Mouse (Mus musculus): ENCODE data around the gene Mindy3.
A peak's percentile ranks its signal among the peaks of the same experiment; 100 is the strongest.
"Not testable (repeated sequence)": the region's sequence is repeated elsewhere in the genome, so short reads cannot be mapped to it uniquely, and the experiment has no call there.

Gene Mindy3

GRCm38 (mm10) chr2:12419262-12419655, at the start of gene Mindy3:
Gene Mindy3, minus strand, starts transcription at chr2:12419470.
- peak; percentile 88 for DNase-seq (ENCODE audit: low spot score)

- DNase-seq (ENCODE audit: low spot score), result no peak
These were observed 40.5 kb upstream of the Mindy3 start for GRCm38 (mm10) chr2:12459732-12460131.

- DNase-seq (ENCODE audit: low spot score), result no peak
These were observed 30.8 kb upstream of the Mindy3 start for GRCm38 (mm10) chr2:12450108-12450507.

DNA sequence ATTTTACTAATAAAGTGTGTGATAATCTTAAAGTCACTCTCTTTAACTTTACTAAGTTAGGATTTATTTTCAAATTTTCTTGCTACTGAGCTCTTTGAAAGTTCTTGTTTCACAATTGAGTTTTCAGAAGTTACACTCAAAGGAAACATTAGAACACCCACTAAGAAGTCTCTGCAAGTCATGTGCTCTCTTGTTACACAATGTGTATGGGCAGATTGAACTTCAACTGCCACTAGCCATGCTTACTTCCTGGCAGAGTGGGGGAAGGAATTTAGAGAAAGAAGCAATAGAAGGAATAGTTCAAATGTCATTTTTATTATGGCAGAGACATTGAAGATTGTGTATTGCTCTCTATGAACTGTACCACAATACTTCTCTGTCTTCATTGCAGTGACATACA, 20.9 kb upstream of the Mindy3 start:
- no peak for DNase-seq (ENCODE audit: low spot score)

DNA sequence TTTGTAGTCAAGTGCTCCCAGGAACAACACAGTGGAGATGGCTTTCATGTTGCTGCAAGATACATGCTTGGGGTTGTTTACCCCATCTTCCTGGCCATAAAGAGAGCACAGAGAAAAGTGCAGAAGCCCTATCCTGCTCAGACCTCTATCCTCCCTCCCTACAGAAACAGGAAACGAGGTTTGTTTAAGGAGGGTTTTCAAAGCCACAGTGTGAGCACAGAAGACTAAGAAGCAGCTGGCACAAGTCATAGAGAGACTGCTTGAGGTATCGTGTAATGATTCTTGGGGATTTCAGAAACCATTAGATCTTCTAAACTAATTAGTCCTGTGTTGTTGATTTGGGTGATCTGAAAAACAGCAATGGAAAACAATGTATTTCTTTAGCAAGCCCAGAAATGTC, 20.3 kb upstream of the Mindy3 start:
- DNase-seq (ENCODE audit: low spot score), result no peak

- no peak for DNase-seq (ENCODE audit: low spot score)
These were observed 18.9 kb upstream of the Mindy3 start for GRCm38 (mm10) chr2:12438181-12438580.

- DNase-seq (ENCODE audit: low spot score), result no peak
These were observed 12.8 kb upstream of the Mindy3 start for GRCm38 (mm10) chr2:12432055-12432454.

DNA sequence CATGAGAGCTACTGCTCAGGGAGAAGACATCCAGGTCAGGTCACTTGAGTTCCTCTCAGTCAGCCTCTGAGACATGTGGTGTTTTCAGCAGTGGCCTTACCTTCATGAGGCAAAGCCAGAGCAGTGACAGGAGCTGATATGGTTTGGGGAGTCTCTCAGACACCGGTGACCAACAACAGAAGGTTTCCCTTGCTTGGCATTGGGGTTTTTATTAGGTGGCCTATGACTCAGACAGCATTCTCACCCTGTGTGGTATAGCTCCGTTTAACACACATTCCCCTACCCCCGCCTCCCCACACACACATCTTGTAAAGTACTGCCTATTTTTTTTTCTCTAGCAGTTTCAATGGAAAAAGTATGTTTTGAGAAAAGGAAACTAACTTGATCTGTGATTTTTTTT, 5.1 kb upstream of the Mindy3 start:
- no peak for DNase-seq (ENCODE audit: low spot score)

DNA sequence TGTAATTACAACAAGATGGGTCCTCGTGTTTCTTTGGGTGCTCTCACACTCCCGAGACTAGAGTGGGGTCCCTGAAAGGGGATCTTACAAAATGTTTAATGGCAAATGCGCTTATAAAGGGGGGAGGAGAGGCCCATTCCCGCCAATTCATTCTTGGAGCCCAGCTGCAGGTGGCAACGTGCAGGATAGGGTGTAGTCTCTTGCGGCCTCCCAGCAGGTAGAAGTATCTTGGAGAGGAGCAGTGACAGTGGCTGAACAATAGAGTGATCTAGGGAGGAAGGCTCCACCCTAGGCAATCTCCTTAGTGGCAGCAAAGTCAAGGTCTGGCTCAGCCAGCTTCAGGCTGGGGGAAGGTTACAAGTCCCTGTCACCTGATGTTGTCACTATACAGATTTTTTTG, 4.2 kb upstream of the Mindy3 start:
- DNase-seq (ENCODE audit: low spot score), result not testable (repeated sequence)

DNA sequence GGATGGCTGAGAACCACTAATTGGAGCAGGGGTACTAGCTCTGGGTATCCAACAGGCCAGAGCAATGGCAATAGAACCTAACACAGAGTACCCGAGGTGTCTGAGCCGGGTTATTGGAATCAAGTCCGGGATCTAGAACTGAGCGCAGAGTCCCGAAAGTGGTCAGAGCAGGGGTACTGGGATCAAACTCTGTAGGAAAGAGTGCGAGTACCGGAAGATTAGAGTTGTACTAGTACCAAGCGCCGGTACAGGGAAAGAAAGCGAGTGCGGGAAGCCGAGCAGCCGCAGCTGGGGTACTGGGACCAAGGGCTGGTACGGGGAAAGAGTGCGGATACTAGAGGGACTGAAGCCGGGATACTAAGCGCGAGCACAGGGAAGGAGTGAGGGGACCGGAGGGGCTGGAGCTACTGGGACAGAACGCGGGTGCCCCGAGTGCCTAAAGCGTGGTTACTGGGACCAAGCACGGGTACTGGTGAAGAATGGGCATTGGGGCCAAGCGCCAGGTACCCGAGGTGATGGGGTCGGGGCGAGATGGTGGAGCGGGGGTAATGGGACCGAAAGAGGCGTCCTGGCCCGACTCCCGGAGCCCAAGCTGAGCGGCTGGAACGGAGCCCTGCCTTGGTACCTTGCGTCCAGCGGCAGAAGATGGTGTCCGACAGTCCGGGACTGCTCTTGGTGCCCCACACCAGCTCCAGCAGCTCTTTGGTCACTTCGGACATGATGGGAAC, 572 bp downstream of the Mindy3 start:
- DNase-seq (ENCODE audit: low spot score), result no peak

- no peak for DNase-seq (ENCODE audit: low spot score)
These were observed 1.1 kb downstream of the Mindy3 start for GRCm38 (mm10) chr2:12418121-12418520.

GRCm38 (mm10) chr2:12412309-12412708, 7.0 kb downstream of the Mindy3 start:
- no peak for DNase-seq (ENCODE audit: low spot score)

DNA sequence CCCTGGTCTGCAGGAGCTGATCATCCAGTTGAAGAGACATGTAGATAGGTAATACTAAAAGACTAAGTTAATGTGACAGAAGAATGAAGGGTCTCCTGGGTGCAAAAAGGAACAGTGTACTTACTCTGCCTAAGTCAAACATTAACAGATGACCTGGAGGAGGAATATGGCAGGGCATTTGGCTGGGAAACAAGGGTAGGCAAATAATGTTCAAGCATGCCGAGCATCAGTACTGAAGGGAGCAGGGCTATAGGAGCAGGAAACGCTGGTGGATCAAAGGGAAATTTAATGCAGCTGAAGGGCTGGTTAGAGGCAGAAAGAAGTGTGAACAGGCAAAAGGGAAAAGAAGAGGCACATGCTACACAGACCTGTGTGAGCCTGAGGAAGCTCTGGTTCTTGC, 8.1 kb downstream of the Mindy3 start:
- DNase-seq (ENCODE audit: low spot score), result no peak

DNA sequence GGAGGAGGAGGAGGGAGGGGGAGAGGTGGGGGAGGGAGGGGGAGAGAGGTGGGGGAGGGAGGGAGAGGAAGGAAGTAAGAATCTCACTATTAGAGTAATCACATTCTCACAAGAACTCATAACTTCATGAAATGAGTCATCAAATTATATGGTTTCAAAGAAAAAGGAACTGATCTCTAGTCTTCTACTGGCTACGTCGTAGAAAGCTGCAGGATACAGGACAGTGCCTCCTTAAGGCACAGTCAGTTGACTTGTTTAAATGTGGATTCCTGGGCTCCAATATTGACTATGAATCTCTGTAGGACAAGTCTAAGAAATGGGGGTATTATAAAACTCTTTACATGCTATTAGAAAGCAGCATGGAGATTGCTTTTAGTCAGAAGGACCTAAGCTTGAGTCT, 12.5 kb downstream of the Mindy3 start:
- DNase-seq (ENCODE audit: low spot score), result no peak

GRCm38 (mm10) chr2:12402469-12402868, 16.8 kb downstream of the Mindy3 start:
- DNase-seq (ENCODE audit: low spot score), result no peak

DNA sequence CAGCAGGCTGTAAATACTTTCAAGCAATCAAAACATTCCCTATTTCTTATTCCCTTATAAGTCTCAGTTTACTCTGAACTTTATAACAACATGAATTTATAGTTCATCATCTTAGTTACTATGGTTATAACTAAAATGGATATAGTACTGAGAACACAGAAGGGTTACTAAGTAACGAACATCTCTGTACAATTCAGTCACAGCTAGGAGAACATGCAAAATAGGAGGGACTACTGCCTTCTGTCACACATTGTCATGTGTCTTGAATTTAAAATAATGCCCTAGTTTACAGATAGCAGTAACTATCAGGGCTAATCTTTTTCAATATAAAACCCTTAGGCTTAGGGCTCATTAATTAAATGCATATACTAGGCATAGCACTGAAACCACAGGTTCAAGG, 18.1 kb downstream of the Mindy3 start:
- DNase-seq (ENCODE audit: low spot score), result no peak

DNA sequence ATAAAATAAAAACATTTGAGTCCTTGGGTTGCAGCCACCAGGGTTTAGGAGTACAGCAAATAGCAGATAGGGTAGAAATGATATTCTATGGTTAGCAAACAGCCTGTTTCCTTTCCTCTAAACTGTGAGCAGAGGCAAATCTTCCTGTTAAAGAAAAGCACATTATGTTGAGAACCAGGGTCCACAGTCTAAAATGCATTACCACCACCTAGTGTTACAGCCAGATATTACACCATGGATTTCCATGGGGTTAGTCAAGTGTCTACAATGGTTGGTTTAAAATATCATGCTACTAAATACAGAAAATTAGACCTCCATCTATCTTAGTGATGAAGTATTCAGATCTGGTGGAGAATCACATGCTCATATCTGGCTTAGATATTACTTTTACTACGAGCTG, 30.2 kb downstream of the Mindy3 start:
- DNase-seq (ENCODE audit: low spot score), result no peak

- DNase-seq (ENCODE audit: low spot score), result no peak
These were observed 30.7 kb downstream of the Mindy3 start for GRCm38 (mm10) chr2:12388569-12388968.

DNA sequence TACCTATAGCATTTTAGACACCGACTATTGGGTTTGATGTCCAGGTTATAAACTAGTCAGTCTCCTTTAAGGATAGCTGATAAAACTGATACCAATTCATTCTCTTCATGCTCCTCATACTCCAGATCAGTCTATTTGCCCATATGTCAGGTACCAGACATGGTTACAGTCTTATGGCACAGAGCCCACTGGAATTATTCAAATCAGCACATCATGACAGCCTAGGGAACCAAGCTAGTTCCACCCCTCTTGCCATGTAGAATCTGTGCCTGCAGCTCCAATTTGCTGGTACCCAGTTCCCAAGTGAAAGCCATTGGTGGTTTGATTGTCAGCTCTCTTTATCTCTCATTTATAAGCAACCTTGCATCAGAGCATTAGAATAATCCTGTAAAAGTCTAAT, 34.9 kb downstream of the Mindy3 start:
- no peak for DNase-seq (ENCODE audit: low spot score)

DNA sequence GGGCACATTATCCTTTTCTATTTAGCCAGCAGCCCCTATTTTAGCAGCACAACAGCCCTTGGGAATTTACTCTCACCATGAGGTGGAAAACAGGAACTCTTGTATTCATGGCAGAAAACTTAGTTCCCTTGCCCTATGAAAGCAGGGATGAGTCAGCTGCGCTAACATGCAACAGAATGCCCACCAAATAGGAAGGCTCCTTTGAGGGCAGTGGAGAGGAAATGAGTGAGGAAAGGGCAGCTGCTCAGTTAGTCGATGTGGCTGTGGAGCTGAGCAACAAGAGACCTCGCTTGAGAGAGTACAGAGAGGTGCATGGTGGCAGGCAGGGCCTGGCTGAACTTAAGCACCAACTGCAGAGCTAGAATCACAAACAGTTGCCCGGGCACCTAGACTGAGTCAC, 36.6 kb downstream of the Mindy3 start:
- DNase-seq (ENCODE audit: low spot score), result no peak

DNA sequence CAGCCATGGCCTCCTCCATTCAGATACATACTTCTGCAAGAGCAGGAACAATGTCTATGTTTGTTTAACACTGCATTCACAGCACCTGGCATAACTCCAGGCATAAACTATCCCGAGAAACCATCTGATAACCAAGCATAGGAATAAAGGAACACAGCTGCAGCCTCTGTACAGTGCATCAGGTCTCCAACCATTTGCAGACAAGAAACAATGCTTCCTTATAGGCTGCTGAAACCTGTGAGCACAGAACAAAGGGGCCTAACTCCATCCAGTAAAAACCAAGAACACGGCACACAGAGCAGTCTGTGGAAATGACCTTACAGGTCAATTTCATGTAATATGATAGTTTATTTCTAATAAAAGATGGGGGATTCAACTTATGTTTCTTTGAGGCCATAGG, 39.0 kb downstream of the Mindy3 start:
- DNase-seq (ENCODE audit: low spot score), result no peak

DNA sequence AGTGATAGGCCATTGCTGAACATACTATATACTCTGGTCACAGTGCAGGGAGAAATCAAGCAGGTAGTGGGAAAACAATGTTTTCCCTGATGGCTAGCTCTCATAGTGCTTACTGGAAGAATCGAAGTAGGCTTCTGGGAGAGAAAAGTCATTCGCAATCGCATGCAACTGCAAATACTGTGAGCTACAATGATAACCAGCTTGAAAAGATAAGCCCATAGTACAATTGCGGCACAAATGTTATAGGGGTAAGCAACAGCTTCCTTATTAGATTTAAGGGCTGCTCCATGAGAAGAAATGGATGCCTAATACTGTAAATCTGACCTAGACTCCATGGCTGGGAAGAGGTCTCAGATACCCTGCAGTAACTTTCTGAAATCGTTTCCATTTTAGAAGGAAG, 40.7 kb downstream of the Mindy3 start:
- no peak for DNase-seq (ENCODE audit: low spot score)

DNA sequence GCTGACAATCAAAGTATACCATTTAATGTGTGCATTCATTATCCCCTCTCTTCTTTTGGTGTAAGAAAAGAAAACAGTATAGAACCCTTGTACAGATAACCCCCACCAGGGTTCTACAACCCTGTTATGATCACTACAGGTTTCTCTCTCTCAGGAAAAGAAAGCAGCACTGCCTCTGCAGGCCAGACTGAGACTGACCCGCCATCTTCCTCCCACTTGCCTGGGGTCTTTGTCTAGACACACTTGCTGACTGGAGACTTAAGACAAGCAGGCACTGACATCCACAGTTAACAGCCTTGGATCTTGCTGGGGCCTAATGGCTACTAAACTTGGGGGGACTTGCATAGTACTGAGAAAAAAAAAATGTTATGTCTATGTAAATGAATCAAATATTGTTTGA, 42.2 kb downstream of the Mindy3 start:
- no peak for DNase-seq (ENCODE audit: low spot score)

DNA sequence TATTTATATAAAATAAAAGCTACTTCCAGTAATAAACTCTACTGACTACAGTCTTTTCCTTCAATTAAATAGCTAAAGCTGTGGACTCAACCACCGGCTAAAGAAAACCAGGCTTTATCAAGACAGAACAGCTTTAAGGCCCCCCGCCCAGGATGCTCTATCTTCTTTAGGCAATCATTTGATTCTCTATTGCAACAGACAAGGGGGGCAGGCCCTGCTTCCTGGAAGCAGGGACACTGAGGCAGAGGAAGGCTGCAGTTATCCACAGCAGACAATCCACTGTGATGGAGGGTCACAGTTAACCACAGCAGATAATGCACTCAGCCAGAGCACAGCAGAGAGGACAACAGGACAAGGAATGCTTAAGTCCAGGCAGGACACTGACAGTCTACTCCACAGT, 46.4 kb downstream of the Mindy3 start:
- no peak for DNase-seq (ENCODE audit: low spot score)

GRCm38 (mm10) chr2:12371401-12371800, 47.9 kb downstream of the Mindy3 start:
- DNase-seq (ENCODE audit: low spot score), result no peak
